Comparison of ENCODE assay signal across 12 mouse cellular contexts in the genomic region with DNA sequence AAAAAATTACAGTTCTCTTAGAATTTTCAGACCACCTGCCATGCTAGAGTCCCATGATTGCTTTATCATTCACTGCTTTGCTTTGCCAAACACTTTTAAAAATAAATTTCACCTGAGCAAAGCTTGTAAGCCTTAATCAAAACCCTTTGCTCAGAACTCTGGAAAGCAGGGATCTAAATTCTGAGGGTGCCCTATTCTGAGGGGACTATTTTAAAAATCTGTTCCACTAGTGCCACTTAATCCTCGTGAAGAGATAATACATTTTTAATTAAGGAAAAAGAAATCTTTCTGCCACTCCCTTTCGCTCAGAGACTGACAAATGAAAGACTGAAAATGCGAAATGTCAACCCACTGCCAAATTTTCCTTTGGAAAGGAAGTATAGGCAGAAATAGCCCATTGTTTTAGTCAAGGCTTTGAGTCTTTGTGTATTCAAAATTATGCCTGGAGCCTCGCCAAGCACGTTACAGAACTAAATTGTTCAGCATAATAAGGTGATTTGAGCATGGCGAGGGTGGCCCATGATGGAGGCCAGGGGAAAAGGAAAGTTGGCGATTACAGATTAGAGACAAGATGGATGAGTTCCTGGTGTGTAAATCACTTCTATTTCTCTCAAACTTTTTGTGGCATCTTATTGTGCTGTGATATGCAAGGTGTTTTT.
DNase-seq lines count a peak whose midpoint lies in the region; ATAC-seq lines count a peak whose summit lies in the region.
"Had no signal": no experiment of that assay in that cellular context is flagged by ENCODE, and none has a peak within 500 bp of the region (broad histone marks: within the 10 kb centered on the region; RNA-seq: fewer than 3 reads in every experiment).

No protein-coding gene starts in this region.

- WGBS in kidney, embryonic 15.5 days, result 69% methylated on average over 7 of the region's 7 CpGs

- H3K4me1 ChIP-seq in kidney, embryonic 15.5 days, result no peaks in the 10 kb centered on the region
- H3K4me1 ChIP-seq: heart, embryonic 13.5 days; limb, embryonic 12.5 days had no signal

- H3K4me2 ChIP-seq in kidney, embryonic 15.5 days, result no peak overlapping the region
- H3K4me2 ChIP-seq: heart, embryonic 13.5 days; limb, embryonic 12.5 days had no signal

- H3K27ac ChIP-seq in kidney, embryonic 15.5 days, result no peak overlapping the region
- H3K27ac ChIP-seq: heart, embryonic 13.5 days; limb, embryonic 12.5 days had no signal

- ATAC-seq in kidney, embryonic 15.5 days (replicated peaks; ENCODE audit: low FRiP score), result no peak

- no peaks in the 10 kb centered on the region for H3K9me3 ChIP-seq in kidney, embryonic 15.5 days (replicated peaks)
- H3K9me3 ChIP-seq: limb, embryonic 12.5 days had no signal

- no peaks in the 10 kb centered on the region for H3K36me3 ChIP-seq in kidney, embryonic 15.5 days
- H3K36me3 ChIP-seq: heart, embryonic 13.5 days; limb, embryonic 12.5 days had no signal

- no peak overlapping the region for H3K9ac ChIP-seq in kidney, embryonic 15.5 days
- H3K9ac ChIP-seq: heart, embryonic 13.5 days; limb, embryonic 12.5 days had no signal

- H3K4me3 ChIP-seq in kidney, embryonic 15.5 days (replicated peaks), result no peak overlapping the region
- H3K4me3 ChIP-seq: heart, embryonic 13.5 days; limb, embryonic 12.5 days had no signal

- DNase-seq in cerebellum, postnatal 10 days, result peak; percentile 6 to 23
- DNase-seq in cerebellum, postnatal 25 days, result no peak
- DNase-seq in kidney, postnatal 14 days, result peak; percentile 21
- peak; percentile 15 for DNase-seq in ovary, postnatal 14 days (ENCODE audit: low spot score)
- no peak for DNase-seq in ovary, adult 18-20 months (ENCODE audit: low spot score)
- peak; percentile 27 to 45 for DNase-seq in lung, postnatal 4 days
- DNase-seq in urinary bladder, postnatal 36 days (ENCODE audit: low spot score in 2 of 2), result no peak
- DNase-seq: kidney, adult 18-20 months; thymus, adult 2 months had no signal

- no peaks in the 10 kb centered on the region for H3K27me3 ChIP-seq in kidney, embryonic 15.5 days
- H3K27me3 ChIP-seq: heart, embryonic 13.5 days; limb, embryonic 12.5 days had no signal

Comparison
In these comparisons a context has a peak if more than half of its experiments do, and no peak if none do; other contexts are left out.
1. DNase-seq: peak in cerebellum, postnatal 10 days (2 of 2), kidney, postnatal 14 days (single experiment), ovary, postnatal 14 days (single experiment) and lung, postnatal 4 days (2 of 2); none in cerebellum, postnatal 25 days (0 of 2), ovary, adult 18-20 months (single experiment) and urinary bladder, postnatal 36 days (0 of 2).